Mouse (Mus musculus) testis, adult 2 months (tissue): ENCODE data around the gene Nyap1.

Experiments used
- CTCF ChIP-seq: fragments of 200-500 bp; IDR thresholded peaks from 2 replicates; pipeline ENCODE4 v1.5.1; 2012; ENCODE audit warnings: low read depth, mild to moderate bottlenecking, inconsistent platforms, low read length, moderate library complexity; ENCODE audit not compliant: control insufficient read depth, insufficient read depth, insufficient replicate concordance
- POLR2A ChIP-seq: fragments of 200-500 bp; IDR thresholded peaks from 2 replicates; pipeline ENCODE4 v1.6.1; 2012; ENCODE audit warnings: low read depth, mild to moderate bottlenecking, inconsistent platforms, low read length, moderate library complexity; ENCODE audit not compliant: control insufficient read depth

DNA sequence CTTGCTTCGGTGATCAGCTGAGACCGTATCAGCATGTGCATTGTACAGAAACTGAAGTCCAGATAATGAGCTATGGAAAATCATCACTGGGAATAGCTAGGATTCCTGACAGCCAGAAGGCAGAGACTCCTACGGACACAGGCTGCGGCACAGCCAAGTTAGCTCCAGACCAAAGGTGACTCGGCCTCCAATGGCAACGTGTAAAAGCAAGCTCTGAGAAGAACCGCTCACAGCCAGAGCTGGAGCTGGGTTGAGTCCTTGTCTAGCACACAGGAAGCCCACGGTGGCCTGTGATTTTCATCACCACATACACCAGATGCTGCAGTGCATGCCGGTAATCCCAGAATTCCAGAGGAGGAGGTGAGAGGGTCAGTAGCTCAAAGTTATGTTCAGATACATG lies 50.9 kb downstream of the Nyap1 start:
- TF ChIP-seq CTCF (no peak), POLR2A (no peak)
